Mouse (Mus musculus) lung, adult 2 months (tissue): ENCODE results near the gene Dock4.

Experiments used
- CTCF ChIP-seq: fragments of 200-500 bp; IDR thresholded peaks from 2 replicates; pipeline ENCODE4 v1.5.1; 2011; ENCODE audit warnings: mild to moderate bottlenecking, low read length, control low read depth; ENCODE audit not compliant: insufficient read depth
- POLR2A ChIP-seq: fragments of 200-500 bp; IDR thresholded peaks from 2 replicates; pipeline ENCODE4 v1.6.1; 2011; ENCODE audit warnings: low read depth, mild to moderate bottlenecking, control low read depth, low read length, borderline replicate concordance; ENCODE audit errors: extremely low read depth

DNA sequence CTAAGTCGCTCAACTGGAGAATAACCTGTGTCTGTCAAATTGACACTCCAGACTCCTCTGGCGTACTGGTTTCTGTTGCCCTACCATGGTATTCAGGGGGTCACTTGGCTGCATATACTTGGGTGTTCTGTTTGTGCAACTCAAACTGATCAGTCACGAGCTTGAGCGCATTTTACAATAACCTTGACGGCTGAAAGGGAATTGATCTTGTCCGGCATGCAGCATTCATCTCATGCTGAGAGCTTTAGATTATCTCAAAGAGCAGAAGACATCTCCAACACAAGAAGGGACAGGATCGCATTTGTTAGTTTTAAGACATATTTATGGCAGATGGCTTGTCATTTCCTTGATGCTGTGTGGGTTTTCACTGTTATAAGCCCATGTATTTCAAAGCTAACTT lies 67.2 kb downstream of the Dock4 start:
- TF ChIP-seq CTCF (no peak), POLR2A (no peak)
